Mouse (Mus musculus) testis, postnatal 10 days (tissue): ENCODE data around the gene Cbx2.

ENCODE experiments used
- DNase-seq: peaks from one replicate; pipeline ENCODE4 v3.0.0; 2021; ENCODE audit warnings: low spot score

Cbx2 gene

DNA sequence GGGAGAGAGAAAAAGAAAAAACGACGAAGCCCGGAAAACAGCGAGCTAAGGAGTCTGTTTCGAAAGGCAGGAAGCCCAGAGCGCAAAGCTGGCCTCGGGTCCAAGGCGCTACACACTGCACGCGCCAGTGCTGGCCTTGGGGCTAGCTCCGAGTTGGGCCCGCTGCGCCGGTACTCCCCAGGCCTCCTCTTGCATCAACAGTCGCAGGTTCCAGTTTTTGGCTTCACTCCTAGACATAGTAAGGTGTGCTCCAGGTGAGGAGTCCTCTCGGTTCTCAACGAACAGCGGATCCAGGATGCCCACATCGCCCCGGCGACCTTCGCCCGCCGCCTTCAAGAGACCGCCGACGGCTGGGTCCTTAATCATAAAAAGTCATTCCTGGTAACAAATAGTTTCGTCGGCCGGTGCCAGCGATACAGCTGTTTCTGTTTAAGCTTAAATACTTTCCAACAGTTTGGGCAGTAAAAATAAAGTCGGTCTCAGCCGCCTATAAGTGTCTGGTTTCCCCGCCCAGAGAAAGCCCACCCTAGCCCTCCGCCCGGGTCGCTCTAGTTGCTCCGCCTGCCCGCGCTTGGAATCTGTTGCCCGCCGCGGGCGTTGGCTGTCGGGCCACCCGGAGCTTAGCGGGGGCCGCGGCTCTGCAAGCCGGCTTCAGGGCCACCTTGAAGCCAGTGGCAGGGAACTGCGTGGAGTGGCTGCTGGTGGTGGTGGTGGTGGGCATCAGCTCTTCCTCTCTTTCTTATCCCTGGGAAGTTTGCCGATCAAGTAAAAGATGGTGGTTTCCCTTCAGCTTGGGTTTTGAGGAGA lies 19.9 kb downstream of the Cbx2 start:
- no peak for DNase-seq

GRCm38 (mm10) chr11:119043273-119043540 lies 20.4 kb downstream of the Cbx2 start:
- no peak for DNase-seq

DNA sequence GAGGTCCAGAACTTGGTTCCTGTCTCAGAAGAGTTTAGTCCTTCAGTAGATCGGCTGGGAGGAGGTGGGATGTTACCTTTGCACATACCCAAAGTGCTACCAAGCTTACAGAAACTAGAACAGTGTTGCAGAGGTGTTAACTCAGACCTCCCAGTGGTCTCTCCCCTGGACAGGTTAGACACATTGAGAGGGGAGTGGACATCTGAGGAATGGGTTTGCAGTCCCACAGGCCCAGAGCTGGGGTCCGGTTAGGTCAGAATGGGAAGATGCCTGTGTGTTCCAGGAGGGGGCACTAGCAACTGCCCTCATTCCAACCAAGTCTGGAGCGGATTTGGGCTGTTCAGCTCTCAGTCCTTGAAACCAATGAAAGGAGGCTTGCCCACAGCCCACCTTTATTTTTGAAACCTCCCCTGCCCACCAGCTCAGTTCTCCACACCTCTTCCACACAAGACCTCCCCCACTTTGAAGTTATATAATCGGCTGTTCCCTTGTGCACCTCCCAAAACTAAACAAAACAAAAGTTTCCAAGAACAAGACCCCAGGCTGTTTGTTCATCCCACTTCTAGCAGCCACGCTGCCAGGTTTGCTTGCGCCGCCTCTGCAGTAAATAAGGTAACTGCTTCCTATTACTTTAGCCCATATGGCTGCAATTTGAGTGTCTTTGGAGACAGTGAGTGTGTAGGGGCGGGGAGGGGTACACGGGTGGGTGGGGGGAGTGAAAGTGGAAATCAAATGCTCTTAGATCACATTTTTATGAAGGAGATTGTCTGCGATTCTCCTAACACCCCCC lies 21.2 kb downstream of the Cbx2 start:
- no peak for DNase-seq

DNA sequence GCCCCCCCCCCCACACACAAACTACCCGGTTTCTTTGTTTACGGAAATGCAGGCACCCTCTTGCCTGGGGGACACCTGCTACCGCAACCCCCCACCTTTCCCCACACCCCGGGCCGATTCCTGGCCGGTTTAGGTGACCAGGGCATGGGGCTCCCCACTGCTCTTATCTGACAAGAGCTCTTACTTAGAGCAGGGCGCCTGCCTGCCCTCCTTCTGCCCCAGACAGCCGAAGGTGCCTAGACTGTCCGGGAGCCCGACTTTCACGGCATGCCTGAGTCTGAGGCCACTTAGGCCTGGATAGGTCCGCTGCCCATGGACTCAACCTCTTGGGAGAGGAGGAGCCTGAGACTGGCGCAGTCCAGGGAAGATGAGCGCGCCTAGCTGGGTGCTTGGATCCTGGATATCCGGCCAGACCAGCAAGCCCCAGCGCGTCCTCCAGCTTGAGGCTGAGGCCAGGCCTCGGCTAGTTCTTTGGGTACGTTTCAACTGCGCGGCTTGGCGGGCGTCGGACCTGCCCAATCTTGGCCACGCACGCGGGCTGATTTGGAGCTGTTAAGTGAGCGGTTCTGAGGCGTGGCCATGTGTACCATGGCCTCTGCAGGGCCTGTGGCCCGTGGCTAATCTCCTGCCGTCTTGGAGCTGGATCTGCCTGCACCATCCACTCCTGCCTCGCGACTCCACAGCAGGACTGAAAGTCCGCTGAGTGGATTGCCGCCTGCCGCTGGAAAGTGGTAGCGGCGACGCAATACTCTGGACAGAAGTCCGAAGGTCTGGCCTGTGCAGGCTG lies 22.0 kb downstream of the Cbx2 start:
- no peak for DNase-seq

- DNase-seq, result no peak
Observed at GRCm38 (mm10) chr11:119046601-119047245, 24.0 kb downstream of the Cbx2 start.

- no peak for DNase-seq
Observed at GRCm38 (mm10) chr11:119047261-119048132, 24.7 kb downstream of the Cbx2 start.

DNA sequence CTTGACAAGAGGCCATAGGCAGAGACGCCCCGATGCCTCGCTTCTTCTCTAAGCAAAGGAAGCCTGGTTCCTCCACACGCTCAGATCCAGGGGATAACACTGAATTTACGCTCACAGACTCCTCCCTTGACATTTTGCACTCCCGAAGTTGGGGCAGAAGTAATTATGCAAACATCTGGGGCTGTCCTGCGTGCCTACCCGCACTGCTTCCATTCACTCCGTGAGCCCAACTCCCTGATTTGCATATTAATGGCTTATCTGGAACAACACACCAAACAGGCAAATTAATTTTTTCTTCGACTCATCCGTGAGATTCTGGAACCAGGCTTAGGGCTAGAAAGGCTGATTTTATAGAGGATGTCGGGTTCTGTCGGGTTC lies 25.4 kb downstream of the Cbx2 start:
- no peak for DNase-seq

- no peak for DNase-seq
Observed at GRCm38 (mm10) chr11:119050361-119050760, 27.6 kb downstream of the Cbx2 start.

- DNase-seq, result no peak
Observed at GRCm38 (mm10) chr11:119051426-119051825, 28.7 kb downstream of the Cbx2 start.

- no peak for DNase-seq
Observed at GRCm38 (mm10) chr11:119051927-119052660, 29.3 kb downstream of the Cbx2 start.

DNA sequence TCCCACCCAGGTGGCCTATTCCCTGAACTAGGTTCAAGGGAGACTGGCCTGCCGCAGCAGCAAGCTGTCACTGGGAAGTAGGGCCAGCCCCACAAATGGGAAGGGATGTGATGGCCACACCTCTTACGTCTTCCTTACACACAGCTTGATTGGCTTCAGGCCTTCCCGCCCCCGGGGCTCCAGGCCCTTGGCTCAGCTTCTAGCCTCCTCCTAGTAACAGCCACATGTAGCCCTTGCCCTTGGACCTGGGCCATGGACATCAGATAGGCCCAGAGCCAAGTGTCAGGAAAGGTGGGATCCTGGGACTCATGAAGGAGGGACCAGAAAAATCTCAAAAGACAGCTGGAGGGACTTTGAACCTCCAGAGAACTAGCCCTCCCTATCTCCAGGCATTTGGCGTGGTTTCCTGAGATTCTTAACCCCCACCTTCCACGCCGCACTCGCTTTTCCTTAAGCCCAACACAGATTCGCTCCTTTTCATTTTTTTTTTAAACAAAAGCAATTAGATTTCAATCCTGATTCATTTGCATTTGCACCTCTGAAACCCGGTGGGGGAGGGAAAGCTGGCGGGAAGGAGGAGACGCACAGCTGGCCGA lies 30.0 kb downstream of the Cbx2 start:
- DNase-seq, result no peak

DNA sequence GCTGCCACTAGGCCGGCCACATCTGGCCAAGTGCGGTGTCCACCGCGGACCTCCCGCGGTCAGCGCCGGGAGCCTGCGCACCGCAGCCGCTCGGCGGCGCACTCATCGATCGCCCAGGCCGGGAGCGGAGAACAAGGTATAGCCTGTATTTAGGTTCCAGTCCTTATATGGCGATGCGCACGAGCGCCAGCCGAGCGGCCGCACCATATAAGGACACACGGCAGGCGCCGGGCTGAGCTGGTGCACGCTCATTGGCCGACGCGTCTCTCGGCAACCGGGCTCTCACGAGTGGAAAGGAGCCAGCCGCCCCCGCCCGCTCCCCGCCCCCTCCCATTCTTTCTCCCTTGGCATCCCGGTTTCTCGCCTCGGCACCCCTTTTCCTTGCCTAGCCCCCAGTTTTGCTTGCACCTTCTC lies 30.5 kb downstream of the Cbx2 start:
- DNase-seq, result peak; percentile 83

DNA sequence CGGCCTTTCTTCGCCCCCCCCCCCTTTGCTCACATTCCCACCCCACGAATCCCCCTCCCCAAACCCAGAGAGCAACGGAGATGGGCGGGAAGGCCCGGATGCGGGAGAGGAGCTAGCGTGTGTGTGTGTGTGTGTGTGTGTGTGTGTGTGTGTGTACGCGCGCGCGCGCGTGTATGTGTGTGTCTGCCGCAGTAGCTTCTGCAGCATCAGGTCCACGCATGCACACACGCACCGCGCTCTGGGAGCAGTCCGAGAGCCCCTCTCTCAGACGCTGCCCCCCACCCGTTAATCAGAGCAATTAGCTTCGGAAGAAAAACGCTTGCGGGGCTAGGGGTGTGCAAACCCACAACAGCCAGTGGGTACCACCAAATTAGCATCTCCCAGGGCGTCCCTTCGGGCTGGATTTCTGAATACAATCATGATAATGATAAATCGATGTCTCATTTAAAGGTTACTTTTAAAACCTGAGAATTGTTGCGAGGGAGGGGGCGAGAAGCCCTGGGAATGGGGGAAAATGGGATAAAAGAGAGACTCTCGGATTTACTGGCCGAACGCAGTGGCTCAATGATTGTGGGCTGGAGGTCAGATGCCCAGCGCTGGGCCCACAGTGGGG lies 31.1 kb downstream of the Cbx2 start:
- DNase-seq, result peak; percentile 52

DNA sequence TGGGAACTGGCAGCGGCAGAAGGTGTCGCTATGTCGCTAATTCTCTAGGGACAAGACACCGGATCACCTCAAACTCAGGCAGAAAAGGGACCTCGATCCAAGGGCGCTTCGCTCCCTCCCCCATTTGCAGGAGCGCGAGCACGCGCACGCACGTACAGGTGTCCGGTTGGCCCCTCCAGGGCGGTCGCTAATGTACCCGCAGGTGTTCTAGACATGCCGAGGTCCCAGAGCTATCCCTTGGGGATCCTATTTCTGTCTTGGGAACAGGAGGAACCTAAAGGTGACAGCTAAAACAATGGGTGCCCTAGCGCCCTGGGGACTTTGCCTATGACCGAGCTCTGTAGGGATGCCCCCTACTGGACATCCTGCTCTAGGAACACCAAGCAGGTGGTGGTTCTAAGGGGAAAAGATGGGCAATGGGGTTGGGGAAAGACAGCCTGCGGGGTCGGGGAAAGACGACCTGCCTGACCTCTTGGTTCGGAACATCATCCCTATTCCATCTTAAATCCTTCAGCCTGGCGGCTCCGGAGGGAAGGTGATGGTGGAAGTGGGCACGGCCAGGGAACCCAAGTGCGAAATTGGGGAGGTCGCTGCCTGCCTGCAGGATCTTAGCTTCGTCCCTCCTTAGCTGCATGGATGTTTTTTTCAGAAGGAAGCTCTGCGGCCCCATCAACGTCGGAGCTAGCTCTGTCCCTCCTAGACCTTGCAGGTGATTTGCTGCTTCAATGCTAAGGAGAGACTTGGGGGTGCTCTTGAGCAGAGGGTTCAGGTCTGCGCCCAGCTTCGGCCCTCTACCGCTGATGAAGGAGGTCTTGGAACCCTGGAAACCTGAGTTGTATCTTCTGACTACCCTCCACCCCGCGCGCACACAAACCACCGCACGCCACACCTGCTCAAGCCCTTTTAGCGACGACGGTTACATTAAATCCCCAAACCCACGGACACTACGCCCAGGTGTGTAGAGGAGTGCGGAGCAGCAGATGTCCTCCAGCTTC lies 31.9 kb downstream of the Cbx2 start:
- DNase-seq, result peak; percentile 57

- peak; percentile 55 for DNase-seq
Observed at GRCm38 (mm10) chr11:119055571-119056131, 32.9 kb downstream of the Cbx2 start.

DNA sequence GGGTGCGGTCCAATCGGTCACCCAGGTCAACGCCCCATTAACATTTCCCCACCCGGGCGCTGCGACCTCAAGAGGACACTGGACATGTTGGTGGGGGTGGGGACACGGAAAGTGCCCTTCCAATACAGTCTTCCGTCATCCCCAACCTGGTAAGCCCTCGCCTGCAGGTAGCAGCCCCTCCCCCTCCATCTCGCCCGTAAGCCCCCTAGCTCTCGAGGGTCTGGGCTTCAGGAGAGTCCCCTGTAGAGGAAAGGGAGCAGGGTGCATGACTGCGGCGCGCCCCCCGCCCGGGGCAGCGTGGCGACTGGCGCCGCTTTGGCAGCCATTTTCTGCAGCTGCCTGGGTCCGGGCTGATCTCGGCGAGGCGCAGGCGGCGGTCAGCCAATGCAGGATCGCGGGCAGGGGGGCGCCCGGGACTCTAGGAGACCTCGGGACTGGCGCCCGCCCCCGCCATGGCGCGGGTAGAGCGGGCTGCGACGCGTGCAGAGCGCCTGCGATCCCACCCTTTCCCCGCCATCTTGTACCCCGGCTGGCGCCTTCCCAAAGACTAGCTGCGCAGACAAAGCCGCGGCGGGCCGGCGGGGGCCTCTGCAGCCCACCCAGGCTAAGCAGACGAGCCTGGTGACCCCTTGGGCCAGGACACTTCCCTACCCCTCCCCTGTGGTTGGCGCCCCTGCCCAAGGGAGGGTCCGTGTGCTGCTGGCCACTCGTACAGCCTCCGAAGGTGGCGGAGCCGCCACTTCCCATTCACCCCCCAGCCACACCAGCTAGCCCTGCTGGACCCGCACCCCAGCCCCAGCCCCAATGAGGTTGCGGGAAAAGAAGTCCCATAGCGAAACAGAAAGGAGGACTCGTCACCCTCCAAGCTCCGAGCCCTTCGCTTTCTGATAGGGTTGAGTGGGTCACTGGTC lies 33.8 kb downstream of the Cbx2 start:
- DNase-seq, result peak; percentile 79

DNA sequence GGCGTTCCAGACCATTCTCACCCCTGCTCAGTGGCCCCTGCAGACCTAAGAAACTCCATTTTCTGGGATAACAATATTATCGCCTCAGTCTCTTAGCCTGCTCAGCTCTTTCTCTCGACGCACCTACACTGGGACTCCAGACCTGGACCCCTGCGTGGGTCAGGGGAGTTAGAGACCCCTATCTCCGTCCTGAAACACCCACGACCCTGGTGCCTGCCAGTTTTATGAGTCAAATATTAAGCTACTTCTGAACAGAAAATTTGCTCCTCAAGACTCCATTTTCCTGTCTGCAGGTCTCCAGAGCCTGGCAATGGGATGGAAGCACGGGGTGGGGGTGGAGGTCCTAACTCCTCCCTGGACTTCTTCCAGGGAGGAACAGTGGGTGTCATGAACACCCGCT lies 34.5 kb downstream of the Cbx2 start:
- DNase-seq, result no peak
